Mouse (Mus musculus): ENCODE measurements around the gene Rnaseh2a.

GRCm38 (mm10) chr8:84909162-84909767 is 60.3 kb downstream of the Rnaseh2a start:
- TF ChIP-seq CTCF (IDR thresholded peaks at IDR 0.05; ENCODE audit: borderline replicate concordance, insufficient read depth, low read depth, low read length) (no peak), POLR2A (IDR thresholded peaks at IDR 0.05; ENCODE audit: borderline replicate concordance, insufficient read depth, low read length) (no peak)
